Mouse (Mus musculus) liver, postnatal 0 days (tissue): ENCODE results near the gene Cables2.

ENCODE experiments used
- CTCF ChIP-seq: sonication (generic); IDR thresholded peaks from 2 replicates; pipeline ENCODE4 v1.5.1; 2016; ENCODE audit warnings: antibody characterized with exemption, low read depth
- EP300 ChIP-seq: IDR thresholded peaks from 2 replicates; pipeline ENCODE4 v1.6.1; 2016; ENCODE audit warnings: antibody characterized with exemption, low read depth, mild to moderate bottlenecking

- no peak for TF ChIP-seq CTCF
- TF ChIP-seq EP300: no peak
These were observed 17.2 kb upstream of the Cables2 start for GRCm38 (mm10) chr2:180290503-180290902.
